Mouse (Mus musculus) thymus, adult 2 months (tissue): ENCODE measurements around the gene 4921524J17Rik. TPM values are rescaled to one million over a fixed set of nuclear protein-coding genes. Genes with fewer than 3 reads are reported as not detected.
A peak's percentile ranks its signal among the peaks of the same experiment; 100 is the strongest.

Source experiments
- DNase-seq: peaks from one replicate; pipeline ENCODE4 v3.0.0; 2021
- H3K27ac ChIP-seq: fragments of 200-500 bp; 2 replicates; pipeline ENCODE4 v1.5.1; 2012; ENCODE audit warnings: low read length, control low read depth; ENCODE audit not compliant: control insufficient read depth, insufficient read depth
- H3K27me3 ChIP-seq: fragments of 200-500 bp; 2 replicates; pipeline ENCODE4 v1.6.1; 2012; ENCODE audit warnings: mild to moderate bottlenecking, low read length, moderate library complexity, mixed read lengths; ENCODE audit not compliant: control insufficient read depth, insufficient read depth
- H3K36me3 ChIP-seq: fragments of 200-500 bp; 2 replicates; pipeline ENCODE4 v1.6.1; 2012; ENCODE audit warnings: mild to moderate bottlenecking, low read length, moderate library complexity; ENCODE audit not compliant: control insufficient read depth, insufficient read depth
- H3K4me1 ChIP-seq: fragments of 200-500 bp; replicated peaks from 2 replicates; pipeline ENCODE4 v1.6.1; 2012; ENCODE audit warnings: low read length; ENCODE audit not compliant: control insufficient read depth, insufficient read depth
- H3K4me3 ChIP-seq: fragments of 200-500 bp; 2 replicates; pipeline ENCODE4 v1.5.1; 2012; ENCODE audit warnings: mild to moderate bottlenecking, low read length, control low read depth, moderate library complexity; ENCODE audit not compliant: control insufficient read depth, insufficient read depth
- CTCF ChIP-seq: fragments of 200-500 bp; IDR thresholded peaks from 2 replicates; pipeline ENCODE4 v1.5.1; 2012; ENCODE audit warnings: mild to moderate bottlenecking, control low read depth, low read length, moderate library complexity, borderline replicate concordance; ENCODE audit not compliant: control insufficient read depth, poor library complexity, insufficient read depth; ENCODE audit errors: extremely low read depth
- POLR2A ChIP-seq: fragments of 200-500 bp; IDR thresholded peaks from 2 replicates; pipeline ENCODE4 v1.6.1; 2012; ENCODE audit warnings: mild to moderate bottlenecking, low read length, control low read depth, moderate library complexity; ENCODE audit not compliant: control insufficient read depth, poor library complexity, insufficient read depth; ENCODE audit errors: extremely low read depth
- WGBS: fragments of 180-500 bp; shearing (Covaris S2); methylation state at CpG from one replicate; pipeline ENCODE4 v1.1.7; 2018; 5-methylcytosine and 5-hydroxymethylcytosine counted together
- polyA plus RNA-seq: library from polyadenylated mRNA; depleted of rRNA; stranded (reverse); fragments of >200 nt; gene quantifications from 2 replicates; pipeline ENCODE4 v1.2.3, GENCODE M21; 2012

4921524J17Rik gene
- polyA plus RNA-seq, 1 experiment: 7.2 TPM

- no peak overlapping the region for H3K27ac ChIP-seq
- H3K4me3 ChIP-seq: no peak overlapping the region
- peaks cover 5% of the 10 kb centered on the region; the same call in 1 of the 2 replicates for H3K36me3 ChIP-seq
- TF ChIP-seq POLR2A: no peak
- no peak for TF ChIP-seq CTCF
- no peaks in the 10 kb centered on the region for H3K27me3 ChIP-seq
- no peaks in the 10 kb centered on the region for H3K4me1 ChIP-seq
- WGBS: 70% methylated on average over 3 of the region's 3 CpGs
- no peak for DNase-seq
Measured at GRCm38 (mm10) chr8:85405418-85405817, 27.2 kb downstream of the 4921524J17Rik start.

- no peak for TF ChIP-seq CTCF
- no peak for TF ChIP-seq POLR2A
Measured at GRCm38 (mm10) chr8:85398548-85398947, 34.1 kb downstream of the 4921524J17Rik start.

GRCm38 (mm10) chr8:85397508-85397907 lies 35.1 kb downstream of the 4921524J17Rik start:
- Histone ChIP-seq H3K4me3 (no peak overlapping the region), H3K4me1 (no peaks in the 10 kb centered on the region), H3K27me3 (no peaks in the 10 kb centered on the region), H3K27ac (no peak overlapping the region), H3K36me3 (no peaks in the 10 kb centered on the region)
- WGBS: 59% methylated on average over 5 of the region's 5 CpGs
- TF ChIP-seq POLR2A (no peak), CTCF (peak; percentile 31; the same call in 1 of the 2 replicates)
- peak; percentile 32 for DNase-seq

More at GRCm38 (mm10) chr8:85398548-85398947, 34.1 kb downstream of the 4921524J17Rik start:
- no peak overlapping the region for H3K27ac ChIP-seq
- no peaks in the 10 kb centered on the region for H3K4me1 ChIP-seq
- H3K27me3 ChIP-seq: no peaks in the 10 kb centered on the region
- no peak overlapping the region for H3K4me3 ChIP-seq
- WGBS: 93% methylated on average over 4 of the region's 4 CpGs
- no peaks in the 10 kb centered on the region for H3K36me3 ChIP-seq
- DNase-seq: no peak

GRCm38 (mm10) chr8:85396432-85397079 lies 36.1 kb downstream of the 4921524J17Rik start:
- Histone ChIP-seq H3K4me3 (no peak overlapping the region), H3K27ac (no peak overlapping the region), H3K4me1 (no peaks in the 10 kb centered on the region), H3K27me3 (no peaks in the 10 kb centered on the region), H3K36me3 (no peaks in the 10 kb centered on the region)
- no peak for TF ChIP-seq CTCF
- TF ChIP-seq POLR2A: no peak
- 87% methylated on average over 5 of the region's 5 CpGs for WGBS
- DNase-seq: no peak

- no peak for TF ChIP-seq CTCF
- no peak for TF ChIP-seq POLR2A
- no peaks in the 10 kb centered on the region for H3K27me3 ChIP-seq
- WGBS: 86% methylated on average over 8 of the region's 8 CpGs
- H3K4me1 ChIP-seq: no peaks in the 10 kb centered on the region
- H3K27ac ChIP-seq: no peak overlapping the region
- no peaks in the 10 kb centered on the region for H3K36me3 ChIP-seq
- H3K4me3 ChIP-seq: no peak overlapping the region
- no peak for DNase-seq
Measured at GRCm38 (mm10) chr8:85395681-85396431, 36.8 kb downstream of the 4921524J17Rik start.

- WGBS: 80% methylated on average over 3 of the region's 3 CpGs
- no peaks in the 10 kb centered on the region for H3K36me3 ChIP-seq
- no peak for DNase-seq
- H3K4me3 ChIP-seq: no peak overlapping the region
- TF ChIP-seq CTCF (no peak), POLR2A (no peak)
- H3K27ac ChIP-seq: no peak overlapping the region
- H3K27me3 ChIP-seq: no peaks in the 10 kb centered on the region
- no peaks in the 10 kb centered on the region for H3K4me1 ChIP-seq
Measured at GRCm38 (mm10) chr8:85395017-85395416, 37.6 kb downstream of the 4921524J17Rik start.
